Mouse (Mus musculus) forebrain, postnatal 0 days (tissue): ENCODE data around the gene Mapk8ip2. TPM values are rescaled to one million over a fixed set of nuclear protein-coding genes. Genes with fewer than 3 reads are reported as not detected.
A peak's percentile ranks its signal among the peaks of the same experiment; 100 is the strongest.

Experiments
- ATAC-seq: fragments of 200-750 bp; cut with Nextera tagmentation; 2 replicates; pipeline ENCODE4 v1.8.0; 2017; ENCODE audit warnings: mild to moderate bottlenecking, moderate library complexity
- DNase-seq: peaks from one replicate; pipeline ENCODE4 v3.0.0-alpha.2; 2015
- H3K27ac ChIP-seq: fragments of 300-500 bp; sonication (generic); 2 replicates; pipeline ENCODE4 v1.5.1; 2014; ENCODE audit warnings: low read depth, mild to moderate bottlenecking, antibody characterized with exemption, low read length, moderate library complexity, mixed read lengths
- H3K27me3 ChIP-seq: fragments of 300-500 bp; sonication (generic); 2 replicates; pipeline ENCODE4 v1.6.1; 2014; ENCODE audit warnings: mild to moderate bottlenecking, low read length, mixed read lengths; ENCODE audit not compliant: insufficient read depth
- H3K36me3 ChIP-seq: fragments of 300-500 bp; sonication (generic); 2 replicates; pipeline ENCODE4 v1.6.1; 2014; ENCODE audit warnings: mild to moderate bottlenecking, moderate library complexity; ENCODE audit not compliant: insufficient read depth
- H3K4me1 ChIP-seq: fragments of 300-500 bp; sonication (generic); 2 replicates; pipeline ENCODE4 v1.6.1; 2014; ENCODE audit warnings: antibody characterized with exemption; ENCODE audit not compliant: insufficient read depth
- H3K4me2 ChIP-seq: fragments of 300-500 bp; sonication (generic); 2 replicates; pipeline ENCODE4 v1.6.1; 2014; ENCODE audit warnings: low read depth, mild to moderate bottlenecking, moderate library complexity
- H3K4me3 ChIP-seq: fragments of 300-500 bp; sonication (generic); 2 replicates; pipeline ENCODE4 v1.5.1; 2014; ENCODE audit warnings: low read depth, low read length, mixed read lengths
- H3K9ac ChIP-seq: fragments of 300-500 bp; sonication (generic); 2 replicates; pipeline ENCODE4 v1.6.1; 2014; ENCODE audit warnings: mild to moderate bottlenecking
- H3K9me3 ChIP-seq: fragments of 300-500 bp; sonication (generic); 2 replicates; pipeline ENCODE4 v1.6.1; 2016; ENCODE audit warnings: low read length
- CTCF ChIP-seq: sonication (generic); IDR thresholded peaks from 2 replicates; pipeline ENCODE4 v1.5.1; 2016; ENCODE audit warnings: antibody characterized with exemption, control low read depth, low read depth
- WGBS: fragments of 180-500 bp; shearing (Covaris S2); extraction: QIAGEN DNeasy Blood & Tissue Kit; methylation state at CpG from one replicate; pipeline ENCODE4 v1.1.7; 2014; 5-methylcytosine and 5-hydroxymethylcytosine counted together
- polyA plus RNA-seq: library from polyadenylated mRNA; unstranded; fragments of >200 nt; fragmentation: Nextera tagmentation; extraction: Ambion mirVana; gene quantifications from 2 replicates; pipeline ENCODE4 v1.2.1, GENCODE M21; 2015
- total RNA-seq: library from RNA; depleted of rRNA; stranded (reverse); fragments of >200 nt; gene quantifications from 2 replicates; pipeline ENCODE4 v1.2.3, GENCODE M21; 2014

The Mapk8ip2 gene
- total and polyA plus RNA-seq, 2 experiments from 2014 or later = 70.9 to 95.8 TPM

DNA sequence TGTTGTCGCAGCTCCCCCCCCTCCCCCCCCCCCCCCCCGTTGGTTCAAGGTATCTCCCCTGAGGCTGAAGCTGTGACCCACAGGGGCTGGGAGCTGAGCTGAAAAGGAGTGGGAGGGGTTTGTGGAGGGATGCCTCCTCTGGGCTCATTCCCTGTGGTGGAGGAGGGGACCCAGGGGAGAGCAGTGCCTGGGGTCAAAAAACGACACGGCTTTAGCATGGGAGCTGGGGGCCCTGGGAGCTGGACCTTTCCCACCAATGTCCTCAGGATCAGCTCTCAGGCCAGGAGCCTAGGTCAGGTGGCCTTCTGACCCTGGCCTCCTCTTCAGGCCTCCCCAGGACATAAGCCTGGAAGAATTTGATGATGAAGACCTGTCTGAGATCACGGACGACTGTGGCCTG is 1.1 kb downstream of the Mapk8ip2 start:
- 13% methylated on average over 4 of the region's 6 CpGs for WGBS
- H3K27ac ChIP-seq = peak overlapping the region; percentile 88; the same call in 1 of the 2 replicates
- no peaks in the 10 kb centered on the region for H3K9me3 ChIP-seq
- peaks cover 34% of the 10 kb centered on the region for H3K36me3 ChIP-seq
- TF ChIP-seq CTCF = no peak
- H3K4me2 ChIP-seq = peak overlapping the region; percentile 83
- peaks cover 13% of the 10 kb centered on the region for H3K4me1 ChIP-seq
- H3K27me3 ChIP-seq = no peaks in the 10 kb centered on the region
- no peak for DNase-seq
- H3K4me3 ChIP-seq = peak overlapping the region; percentile 87
- ATAC-seq = peak; percentile 11; the same call in 1 of the 2 replicates
- peak overlapping the region; percentile 87 for H3K9ac ChIP-seq

GRCm38 (mm10) chr15:89455642-89456041 is 1.9 kb downstream of the Mapk8ip2 start:
- no peak for TF ChIP-seq CTCF
- no peak for ATAC-seq
- no peak overlapping the region for H3K9ac ChIP-seq
- H3K4me2 ChIP-seq = peak overlapping the region; percentile 83
- peak overlapping the region; percentile 87; the same call in 1 of the 2 replicates for H3K4me3 ChIP-seq
- no peak overlapping the region for H3K27ac ChIP-seq
- H3K36me3 ChIP-seq = peaks cover 40% of the 10 kb centered on the region
- no peak for DNase-seq
- H3K27me3 ChIP-seq = no peaks in the 10 kb centered on the region
- peaks cover 13% of the 10 kb centered on the region for H3K4me1 ChIP-seq
- H3K9me3 ChIP-seq = no peaks in the 10 kb centered on the region
- 68% methylated on average over 6 of the region's 6 CpGs for WGBS

DNA sequence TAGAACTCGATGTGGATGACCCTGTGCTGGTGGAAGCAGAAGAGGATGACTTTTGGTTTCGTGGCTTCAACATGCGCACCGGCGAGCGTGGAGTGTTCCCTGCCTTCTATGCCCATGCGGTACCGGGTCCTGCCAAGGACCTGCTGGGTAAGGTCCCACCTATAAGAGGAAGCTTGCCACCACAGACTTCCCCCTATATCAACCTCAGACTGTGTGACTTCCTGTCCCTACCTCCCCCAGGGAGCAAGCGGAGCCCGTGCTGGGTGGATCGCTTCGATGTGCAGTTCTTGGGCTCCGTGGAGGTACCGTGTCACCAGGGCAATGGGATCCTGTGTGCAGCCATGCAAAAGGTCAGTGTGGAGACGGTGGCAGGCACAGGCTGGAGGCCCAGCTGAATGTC is 5.2 kb downstream of the Mapk8ip2 start:
- Histone ChIP-seq H3K4me1 (peaks cover 8% of the 10 kb centered on the region), H3K9ac (no peak overlapping the region), H3K27ac (no peak overlapping the region), H3K9me3 (no peaks in the 10 kb centered on the region), H3K4me3 (no peak overlapping the region), H3K36me3 (peaks cover 64% of the 10 kb centered on the region), H3K27me3 (no peaks in the 10 kb centered on the region), H3K4me2 (no peak overlapping the region)
- no peak for TF ChIP-seq CTCF
- ATAC-seq = no peak
- 98% methylated on average over 15 of the region's 15 CpGs for WGBS
- DNase-seq = no peak

- H3K36me3 ChIP-seq = peaks cover 64% of the 10 kb centered on the region
- 93% methylated on average over 7 of the region's 7 CpGs for WGBS
- no peak for ATAC-seq
Measured at GRCm38 (mm10) chr15:89459821-89460220, 6.1 kb downstream of the Mapk8ip2 start.

GRCm38 (mm10) chr15:89460298-89460697 is 6.6 kb downstream of the Mapk8ip2 start:
- Histone ChIP-seq H3K27me3 (no peaks in the 10 kb centered on the region), H3K9me3 (no peaks in the 10 kb centered on the region), H3K4me2 (no peak overlapping the region), H3K27ac (no peak overlapping the region), H3K4me1 (peaks cover 3% of the 10 kb centered on the region; the same call in 1 of the 2 replicates), H3K36me3 (peaks cover 64% of the 10 kb centered on the region), H3K4me3 (no peak overlapping the region), H3K9ac (no peak overlapping the region)
- DNase-seq = no peak
- TF ChIP-seq CTCF = no peak
- no peak for ATAC-seq
- WGBS = 88% methylated on average over 10 of the region's 10 CpGs

More at GRCm38 (mm10) chr15:89459821-89460220, 6.1 kb downstream of the Mapk8ip2 start:
- Histone ChIP-seq H3K27ac (no peak overlapping the region), H3K9ac (no peak overlapping the region), H3K9me3 (no peaks in the 10 kb centered on the region), H3K27me3 (no peaks in the 10 kb centered on the region), H3K4me1 (peaks cover 7% of the 10 kb centered on the region), H3K4me2 (no peak overlapping the region), H3K4me3 (no peak overlapping the region)
- TF ChIP-seq CTCF = no peak
- no peak for DNase-seq

GRCm38 (mm10) chr15:89461321-89461720 is 7.6 kb downstream of the Mapk8ip2 start:
- peaks cover 64% of the 10 kb centered on the region for H3K36me3 ChIP-seq
- H3K27ac ChIP-seq = no peak overlapping the region
- H3K9ac ChIP-seq = no peak overlapping the region
- H3K9me3 ChIP-seq = no peaks in the 10 kb centered on the region
- no peak overlapping the region for H3K4me2 ChIP-seq
- 87% methylated on average over 15 of the region's 15 CpGs for WGBS
- DNase-seq = no peak
- no peaks in the 10 kb centered on the region for H3K27me3 ChIP-seq
- no peak overlapping the region for H3K4me3 ChIP-seq
- no peaks in the 10 kb centered on the region for H3K4me1 ChIP-seq
- TF ChIP-seq CTCF = no peak
- no peak for ATAC-seq

- no peaks in the 10 kb centered on the region for H3K4me1 ChIP-seq
- no peak overlapping the region for H3K27ac ChIP-seq
- no peak overlapping the region for H3K4me2 ChIP-seq
- no peak overlapping the region for H3K9ac ChIP-seq
- no peak for TF ChIP-seq CTCF
- H3K9me3 ChIP-seq = no peaks in the 10 kb centered on the region
- WGBS = 89% methylated on average over 7 of the region's 7 CpGs
- H3K27me3 ChIP-seq = no peaks in the 10 kb centered on the region
- peaks cover 55% of the 10 kb centered on the region for H3K36me3 ChIP-seq
- no peak overlapping the region for H3K4me3 ChIP-seq
- ATAC-seq = no peak
- DNase-seq = no peak
Measured at GRCm38 (mm10) chr15:89462176-89462575, 8.5 kb downstream of the Mapk8ip2 start.
